Mouse (Mus musculus) liver, embryonic 14.5 days (tissue): ENCODE results near the gene Vmn1r155.
"Not testable (repeated sequence)": the region's sequence is repeated elsewhere in the genome, so short reads cannot be mapped to it uniquely, and the experiment has no call there.

Experiments used
- CTCF ChIP-seq: IDR thresholded peaks from 2 replicates; pipeline ENCODE4 v1.5.1; 2016; ENCODE audit warnings: antibody characterized with exemption, low read depth, control low read depth
- EP300 ChIP-seq: IDR thresholded peaks from 2 replicates; pipeline ENCODE4 v1.6.1; 2016; ENCODE audit warnings: antibody characterized with exemption, low read depth

- TF ChIP-seq CTCF, EP300: not testable (repeated sequence)
These were observed 34.4 kb downstream of the Vmn1r155 start, which contains the start of gene Gm8693 for GRCm38 (mm10) chr7:22692217-22692616.
